Mouse (Mus musculus): Measurements from ENCODE around the gene Ier3. TPM values are rescaled to one million over a fixed set of nuclear protein-coding genes. Genes with fewer than 3 reads are reported as not detected.

Ier3 gene
- polyA plus RNA-seq, 1 experiment from 2014 or later: 6.4 TPM

DNA sequence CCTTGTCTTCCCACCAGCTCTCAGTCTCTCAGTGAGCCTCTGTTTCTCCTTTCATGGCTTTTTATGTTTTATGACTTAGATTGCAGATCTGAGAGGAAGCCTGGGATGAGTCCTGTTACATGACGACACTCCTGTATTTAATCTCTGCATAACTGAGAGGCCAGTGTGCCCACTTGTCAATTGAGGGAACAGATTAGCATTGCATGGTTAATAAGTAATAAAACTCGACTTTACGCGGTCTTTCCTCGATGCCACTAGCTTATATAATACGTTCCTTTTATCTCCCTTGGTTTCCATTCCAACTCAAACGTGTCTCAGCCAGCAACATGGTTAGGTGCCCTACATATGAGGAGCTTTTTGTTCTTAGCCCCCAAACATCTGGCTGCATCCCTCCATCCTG, 5.6 kb upstream of the Ier3 start:
- no peak overlapping the region for H3K9ac ChIP-seq (replicated peaks; ENCODE audit: low read depth, low read length)
- no peak overlapping the region for H3K4me3 ChIP-seq (replicated peaks; ENCODE audit: low read length)
- peaks cover 5% of the 10 kb centered on the region; the same call in 1 of the 2 replicates for H3K27me3 ChIP-seq (replicated peaks; ENCODE audit: control insufficient read depth, insufficient read depth, low read length)
- ATAC-seq: no peak
- peaks cover 6% of the 10 kb centered on the region; the same call in 1 of the 2 replicates for H3K4me1 ChIP-seq (replicated peaks; ENCODE audit: control insufficient read depth, insufficient read depth, low read length)
- no peaks in the 10 kb centered on the region for H3K36me3 ChIP-seq (ENCODE audit: control insufficient read depth, insufficient read depth)
- H3K9me3 ChIP-seq (ENCODE audit: control insufficient read depth, low read length): no peaks in the 10 kb centered on the region
- no peak overlapping the region for H3K27ac ChIP-seq (ENCODE audit: low read length)
- no peak overlapping the region for H3K4me2 ChIP-seq (ENCODE audit: low read length)
- 74% methylated on average over 7 of the region's 7 CpGs for WGBS

DNA sequence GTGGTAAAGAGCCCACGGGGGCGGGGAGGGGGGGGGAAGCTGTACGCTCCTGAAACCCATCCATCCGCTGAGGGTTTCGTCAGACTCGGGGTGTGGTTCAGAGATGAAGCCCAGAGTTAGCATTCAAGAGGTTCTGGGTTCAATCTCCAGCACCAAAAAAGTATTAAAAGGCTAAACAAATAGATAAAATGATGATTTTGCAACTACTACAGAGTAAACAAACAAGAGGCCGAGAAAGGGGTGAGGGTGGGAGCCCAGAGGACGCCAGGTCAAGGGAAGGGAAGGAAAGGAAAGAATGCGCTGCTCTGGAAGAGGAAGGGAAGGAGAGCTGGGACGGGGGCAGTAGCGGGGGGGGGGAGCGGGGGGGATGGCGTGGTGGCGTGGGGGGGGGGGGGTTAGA, 4.8 kb upstream of the Ier3 start:
- 48% methylated on average over 8 of the region's 14 CpGs for WGBS
- no peaks in the 10 kb centered on the region for H3K9me3 ChIP-seq (ENCODE audit: control insufficient read depth, low read length)
- no peaks in the 10 kb centered on the region for H3K36me3 ChIP-seq (ENCODE audit: control insufficient read depth, insufficient read depth)
- H3K4me2 ChIP-seq (ENCODE audit: low read length): no peak overlapping the region
- H3K9ac ChIP-seq (replicated peaks; ENCODE audit: low read depth, low read length): no peak overlapping the region
- H3K27me3 ChIP-seq (replicated peaks; ENCODE audit: control insufficient read depth, insufficient read depth, low read length): peaks cover 5% of the 10 kb centered on the region; the same call in 1 of the 2 replicates
- H3K4me3 ChIP-seq (replicated peaks; ENCODE audit: low read length): no peak overlapping the region
- H3K27ac ChIP-seq (ENCODE audit: low read length): no peak overlapping the region
- H3K4me1 ChIP-seq (replicated peaks; ENCODE audit: control insufficient read depth, insufficient read depth, low read length): peaks cover 14% of the 10 kb centered on the region
- no peak for ATAC-seq

DNA sequence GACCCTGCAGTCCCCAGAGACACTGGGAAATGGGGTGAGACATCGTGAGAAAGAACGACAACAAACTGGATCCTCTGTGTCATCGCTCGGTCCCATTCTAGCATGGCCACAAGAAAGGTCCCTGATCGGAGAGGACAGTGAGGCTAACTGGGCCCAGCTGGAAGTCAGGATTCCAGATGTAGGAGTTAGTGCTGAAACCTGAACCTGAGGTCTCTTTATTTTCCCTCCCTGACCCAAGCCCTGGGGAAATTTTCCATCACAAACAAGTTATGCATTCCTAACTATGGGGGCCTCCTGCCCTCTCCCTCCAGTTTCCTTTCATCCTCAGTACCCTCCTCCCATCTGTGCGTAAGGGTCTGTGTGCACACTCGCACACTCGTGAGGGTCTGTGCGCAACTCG, 4.3 kb upstream of the Ier3 start:
- Histone ChIP-seq H3K9ac (replicated peaks; ENCODE audit: low read depth, low read length) (no peak overlapping the region), H3K27me3 (replicated peaks; ENCODE audit: control insufficient read depth, insufficient read depth, low read length) (peaks cover 5% of the 10 kb centered on the region; the same call in 1 of the 2 replicates), H3K27ac (ENCODE audit: low read length) (no peak overlapping the region), H3K4me2 (ENCODE audit: low read length) (no peak overlapping the region), H3K4me1 (replicated peaks; ENCODE audit: control insufficient read depth, insufficient read depth, low read length) (peaks cover 19% of the 10 kb centered on the region), H3K9me3 (ENCODE audit: control insufficient read depth, low read length) (no peaks in the 10 kb centered on the region), H3K4me3 (replicated peaks; ENCODE audit: low read length) (no peak overlapping the region), H3K36me3 (ENCODE audit: control insufficient read depth, insufficient read depth) (no peaks in the 10 kb centered on the region)
- no peak for ATAC-seq
- 66% methylated on average over 10 of the region's 10 CpGs for WGBS

DNA sequence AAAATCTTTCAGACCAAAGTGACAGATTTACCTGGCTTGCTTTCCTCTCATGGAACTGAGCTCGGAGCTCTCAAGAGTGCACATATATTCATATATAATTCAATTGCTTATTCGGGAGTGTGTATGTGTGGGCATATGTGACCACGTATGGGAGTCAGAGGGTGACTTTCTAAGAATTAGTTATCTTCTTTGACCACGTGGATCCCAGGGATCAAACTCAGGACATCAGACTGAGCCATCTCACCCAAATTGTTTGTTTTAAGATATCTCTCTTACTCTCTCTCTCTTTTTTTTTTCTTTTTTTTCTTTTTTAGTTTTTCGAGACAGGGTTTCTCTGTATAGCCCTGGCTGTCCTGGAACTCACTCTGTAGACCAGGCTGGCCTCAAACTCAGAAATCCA, 1.4 kb upstream of the Ier3 start:
- Histone ChIP-seq H3K36me3 (ENCODE audit: control insufficient read depth, insufficient read depth) (no peaks in the 10 kb centered on the region), H3K4me2 (ENCODE audit: low read length) (no peak overlapping the region), H3K27me3 (replicated peaks; ENCODE audit: control insufficient read depth, insufficient read depth, low read length) (peaks cover 5% of the 10 kb centered on the region; the same call in 1 of the 2 replicates), H3K9ac (replicated peaks; ENCODE audit: low read depth, low read length) (no peak overlapping the region), H3K27ac (ENCODE audit: low read length) (no peak overlapping the region), H3K9me3 (ENCODE audit: control insufficient read depth, low read length) (no peaks in the 10 kb centered on the region), H3K4me3 (replicated peaks; ENCODE audit: low read length) (no peak overlapping the region), H3K4me1 (replicated peaks; ENCODE audit: control insufficient read depth, insufficient read depth, low read length) (peaks cover 27% of the 10 kb centered on the region)
- 82% methylated on average over 5 of the region's 5 CpGs for WGBS
- ATAC-seq: no peak

DNA sequence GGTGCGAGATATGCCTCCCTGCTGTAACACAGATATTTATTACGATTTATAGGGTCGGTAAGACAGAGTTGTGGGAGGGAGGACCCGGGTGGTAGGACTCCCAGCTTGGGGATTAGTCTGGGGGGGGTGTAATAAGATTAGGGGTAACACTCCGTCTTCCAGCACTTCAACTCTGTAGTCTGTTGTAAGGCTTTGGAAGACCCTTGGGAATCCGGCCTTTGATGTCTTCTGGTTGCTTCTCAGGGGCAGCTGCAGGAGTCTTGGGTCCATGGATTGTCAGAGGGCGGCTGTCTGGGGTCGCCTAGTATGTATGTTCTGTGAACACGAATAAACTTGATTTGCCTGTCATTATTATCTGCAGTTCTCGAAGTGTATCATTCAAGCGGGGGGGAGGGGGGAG, 1.1 kb downstream of the Ier3 start:
- H3K9me3 ChIP-seq (ENCODE audit: control insufficient read depth, low read length): no peaks in the 10 kb centered on the region
- peak overlapping the region; percentile 32 for H3K27ac ChIP-seq (ENCODE audit: low read length)
- H3K4me3 ChIP-seq (replicated peaks; ENCODE audit: low read length): peak overlapping the region; percentile 88
- H3K27me3 ChIP-seq (replicated peaks; ENCODE audit: control insufficient read depth, insufficient read depth, low read length): peaks cover 5% of the 10 kb centered on the region; the same call in 1 of the 2 replicates
- H3K4me2 ChIP-seq (ENCODE audit: low read length): peak overlapping the region; percentile 94
- WGBS: 3% methylated on average over 11 of the region's 11 CpGs
- H3K4me1 ChIP-seq (replicated peaks; ENCODE audit: control insufficient read depth, insufficient read depth, low read length): peaks cover 27% of the 10 kb centered on the region
- peak; percentile 1 for ATAC-seq
- peaks cover 8% of the 10 kb centered on the region for H3K36me3 ChIP-seq (ENCODE audit: control insufficient read depth, insufficient read depth)
- H3K9ac ChIP-seq (replicated peaks; ENCODE audit: low read depth, low read length): peak overlapping the region; percentile 79

DNA sequence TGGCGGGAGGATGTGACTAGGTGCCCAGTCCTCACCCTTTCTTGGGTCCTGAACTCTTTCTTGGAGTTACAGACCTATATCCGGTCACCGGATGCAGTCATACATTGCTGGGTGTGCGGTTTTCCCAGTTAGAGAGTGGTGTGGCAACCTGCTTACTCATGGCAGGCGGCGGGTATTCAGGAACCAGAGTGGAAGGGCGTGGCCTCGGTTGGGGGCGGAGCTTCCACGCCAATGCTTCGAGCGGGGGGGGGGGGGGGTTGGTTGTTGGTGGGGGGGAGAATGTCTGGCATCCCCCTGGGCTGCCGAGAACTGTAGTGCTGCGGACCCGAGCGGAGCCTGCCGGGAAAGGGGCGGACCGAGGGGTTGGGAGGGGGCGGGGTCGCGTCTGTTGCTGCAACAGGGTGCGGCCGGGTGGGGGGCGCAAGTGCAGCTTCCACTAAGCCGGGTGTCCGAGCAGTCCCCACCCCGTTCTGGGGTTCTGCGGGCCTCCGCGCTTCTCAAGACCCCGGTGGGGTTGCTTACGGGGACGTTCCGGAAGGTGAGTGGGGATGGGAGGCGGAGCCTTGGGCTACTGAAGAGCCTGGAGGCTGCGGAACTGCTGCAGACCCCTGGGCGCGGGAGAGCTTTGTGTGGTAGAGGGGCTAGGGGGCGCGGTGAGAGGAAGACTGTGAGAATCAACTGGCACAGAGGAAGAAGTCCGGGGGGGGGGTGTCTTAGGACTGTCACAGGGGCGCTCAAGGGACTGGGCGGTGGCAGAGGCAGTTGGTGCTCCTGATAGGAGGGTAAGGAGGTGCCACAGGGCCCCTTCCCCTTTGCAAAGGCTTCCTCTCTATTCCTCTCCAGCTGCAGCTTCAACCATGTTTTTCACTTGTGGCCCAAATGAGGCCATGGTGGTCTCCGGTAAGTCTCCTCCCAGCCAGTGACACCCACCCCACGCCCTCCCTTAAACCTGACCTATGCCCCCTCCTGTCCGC, 1.8 kb downstream of the Ier3 start, which contains the start of gene Flot1:
Flot1 (plus strand) TSS at position 267 of the 974 bp plus-strand sequence.
- WGBS: 2% methylated on average over 46 of the region's 47 CpGs
- ATAC-seq: peak; percentile 91
- peak within 1 kb of the TSS; percentile 79 for H3K9ac ChIP-seq (replicated peaks; ENCODE audit: low read depth, low read length)

DNA sequence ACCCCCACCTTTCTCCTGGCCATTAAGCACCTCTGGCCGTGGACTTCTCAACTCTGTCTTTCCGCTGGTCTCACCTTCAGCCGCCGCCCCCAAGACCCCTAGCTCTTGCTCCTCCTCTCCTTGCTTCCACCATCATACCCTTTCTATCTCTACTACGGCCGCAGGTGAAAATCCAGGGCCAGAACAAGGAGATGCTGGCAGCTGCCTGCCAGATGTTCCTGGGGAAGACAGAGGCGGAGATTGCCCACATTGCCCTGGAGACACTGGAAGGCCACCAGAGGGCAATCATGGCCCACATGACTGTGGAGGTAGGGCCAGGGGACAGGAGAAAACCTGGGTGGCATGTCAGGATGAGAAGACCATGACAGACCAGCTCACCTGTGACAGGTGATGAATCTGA, 2.9 kb downstream of the Ier3 start:
- Histone ChIP-seq H3K9me3 (ENCODE audit: control insufficient read depth, low read length) (no peaks in the 10 kb centered on the region), H3K4me1 (replicated peaks; ENCODE audit: control insufficient read depth, insufficient read depth, low read length) (peaks cover 27% of the 10 kb centered on the region), H3K27ac (ENCODE audit: low read length) (no peak overlapping the region), H3K4me3 (replicated peaks; ENCODE audit: low read length) (no peak overlapping the region), H3K36me3 (ENCODE audit: control insufficient read depth, insufficient read depth) (peaks cover 11% of the 10 kb centered on the region), H3K4me2 (ENCODE audit: low read length) (no peak overlapping the region; the same call in 1 of the 2 replicates), H3K9ac (replicated peaks; ENCODE audit: low read depth, low read length) (no peak overlapping the region), H3K27me3 (replicated peaks; ENCODE audit: control insufficient read depth, insufficient read depth, low read length) (peaks cover 3% of the 10 kb centered on the region; the same call in 1 of the 2 replicates)
- ATAC-seq: no peak
- 68% methylated on average over 7 of the region's 7 CpGs for WGBS

More for the DNA sequence above, 1.8 kb downstream of the Ier3 start, which contains the start of gene Flot1:
- peaks cover 5% of the 10 kb centered on the region; the same call in 1 of the 2 replicates for H3K27me3 ChIP-seq (replicated peaks; ENCODE audit: control insufficient read depth, insufficient read depth, low read length)
- peak within 1 kb of the TSS; percentile 89 for H3K27ac ChIP-seq (ENCODE audit: low read length)
- peaks cover 27% of the 10 kb centered on the region for H3K4me1 ChIP-seq (replicated peaks; ENCODE audit: control insufficient read depth, insufficient read depth, low read length)
- peak within 1 kb of the TSS; percentile 94 for H3K4me2 ChIP-seq (ENCODE audit: low read length)
- no peaks in the 10 kb centered on the region for H3K9me3 ChIP-seq (ENCODE audit: control insufficient read depth, low read length)
- H3K36me3 ChIP-seq (ENCODE audit: control insufficient read depth, insufficient read depth): peaks cover 11% of the 10 kb centered on the region
- peak within 1 kb of the TSS; percentile 88 for H3K4me3 ChIP-seq (replicated peaks; ENCODE audit: low read length)

DNA sequence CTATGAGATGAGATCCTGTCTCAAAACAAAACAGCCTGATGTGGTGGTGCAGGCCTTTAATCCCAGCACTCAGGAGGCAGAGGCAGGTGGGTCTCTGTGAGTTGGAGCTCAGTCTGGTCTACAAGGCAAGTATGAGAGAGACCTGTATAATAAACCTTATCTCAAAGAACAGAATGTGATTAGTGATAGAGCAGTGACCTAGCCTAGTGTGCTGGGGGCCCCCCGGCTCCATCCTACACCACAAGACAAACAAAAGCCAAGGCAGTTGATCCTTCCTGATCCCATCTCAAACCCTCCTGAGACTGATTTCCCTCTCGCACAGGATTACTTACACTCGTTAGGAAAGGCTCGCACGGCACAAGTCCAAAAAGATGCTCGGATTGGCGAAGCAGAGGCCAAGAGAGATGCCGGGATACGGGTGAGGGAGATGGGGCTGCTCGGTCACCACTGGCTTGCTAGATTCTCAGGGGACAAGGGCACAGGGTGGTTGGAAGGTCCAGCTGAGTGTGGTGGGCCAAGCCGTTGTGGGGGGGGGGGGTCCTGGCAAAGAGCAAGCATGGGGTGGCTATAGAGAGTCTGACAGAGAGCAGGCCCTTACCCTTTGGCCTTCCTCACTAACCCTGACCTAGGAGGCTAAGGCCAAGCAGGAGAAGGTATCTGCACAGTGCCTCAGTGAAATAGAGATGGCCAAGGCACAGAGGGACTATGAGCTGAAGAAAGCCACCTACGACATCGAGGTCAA, 3.8 kb downstream of the Ier3 start:
- H3K27ac ChIP-seq (ENCODE audit: low read length): no peak overlapping the region
- no peak overlapping the region for H3K4me3 ChIP-seq (replicated peaks; ENCODE audit: low read length)
- no peaks in the 10 kb centered on the region for H3K9me3 ChIP-seq (ENCODE audit: control insufficient read depth, low read length)
- H3K9ac ChIP-seq (replicated peaks; ENCODE audit: low read depth, low read length): no peak overlapping the region
- H3K4me1 ChIP-seq (replicated peaks; ENCODE audit: control insufficient read depth, insufficient read depth, low read length): peaks cover 35% of the 10 kb centered on the region
- WGBS: 91% methylated on average over 13 of the region's 13 CpGs
- ATAC-seq: no peak
- H3K27me3 ChIP-seq (replicated peaks; ENCODE audit: control insufficient read depth, insufficient read depth, low read length): no peaks in the 10 kb centered on the region
- H3K36me3 ChIP-seq (ENCODE audit: control insufficient read depth, insufficient read depth): peaks cover 11% of the 10 kb centered on the region
- H3K4me2 ChIP-seq (ENCODE audit: low read length): no peak overlapping the region

DNA sequence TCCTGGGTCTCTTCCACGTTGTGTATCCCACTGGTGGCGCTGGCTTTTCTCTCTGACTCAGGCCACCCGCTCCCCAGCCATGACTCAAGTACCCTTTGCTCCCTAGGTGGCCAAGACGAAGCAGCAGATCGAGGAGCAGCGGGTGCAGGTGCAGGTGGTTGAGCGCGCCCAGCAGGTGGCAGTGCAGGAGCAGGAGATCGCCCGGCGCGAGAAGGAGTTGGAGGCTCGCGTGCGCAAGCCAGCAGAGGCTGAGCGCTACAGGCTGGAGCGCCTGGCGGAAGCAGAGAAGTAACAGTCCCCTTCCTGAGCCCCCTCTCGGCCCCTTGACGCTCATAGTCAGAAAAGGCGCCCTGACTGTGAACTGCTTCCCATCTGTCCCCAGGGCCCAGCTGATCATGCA, 8.3 kb downstream of the Ier3 start:
- no peaks in the 10 kb centered on the region for H3K27me3 ChIP-seq (replicated peaks; ENCODE audit: control insufficient read depth, insufficient read depth, low read length)
- no peak overlapping the region for H3K4me3 ChIP-seq (replicated peaks; ENCODE audit: low read length)
- 2% methylated on average over 21 of the region's 21 CpGs for WGBS
- H3K4me1 ChIP-seq (replicated peaks; ENCODE audit: control insufficient read depth, insufficient read depth, low read length): peaks cover 31% of the 10 kb centered on the region
- no peak overlapping the region for H3K9ac ChIP-seq (replicated peaks; ENCODE audit: low read depth, low read length)
- H3K27ac ChIP-seq (ENCODE audit: low read length): no peak overlapping the region
- H3K4me2 ChIP-seq (ENCODE audit: low read length): peak overlapping the region; percentile 20
- H3K9me3 ChIP-seq (ENCODE audit: control insufficient read depth, low read length): no peaks in the 10 kb centered on the region
- peak; percentile 80 for ATAC-seq
- H3K36me3 ChIP-seq (ENCODE audit: control insufficient read depth, insufficient read depth): peaks cover 35% of the 10 kb centered on the region

All from forebrain, embryonic 16.5 days (tissue).